Mouse (Mus musculus): Measurements from ENCODE around the gene Btg2. TPM values are rescaled to one million over a fixed set of nuclear protein-coding genes. Genes with fewer than 3 reads are reported as not detected.

Gene Btg2
- polyA plus RNA-seq, 1 experiment, result 11.9 TPM

- Histone ChIP-seq H3K4me3 (replicated peaks; ENCODE audit: insufficient read depth, low read depth, low read length) (no peak overlapping the region), H3K27ac (ENCODE audit: insufficient read depth, low read length) (no peak overlapping the region), H3K27me3 (ENCODE audit: control insufficient read depth, insufficient read depth, low read length) (no peaks in the 10 kb centered on the region), H3K4me1 (ENCODE audit: control insufficient read depth, insufficient read depth, low read length) (peaks cover 15% of the 10 kb centered on the region)
- TF ChIP-seq POLR2A (IDR thresholded peaks at IDR 0.05; ENCODE audit: borderline replicate concordance, insufficient read depth, low read length) (no peak), CTCF (IDR thresholded peaks at IDR 0.05; ENCODE audit: borderline replicate concordance, insufficient read depth, low read depth, low read length) (no peak)
- 82% methylated on average over 6 of the region's 6 CpGs for WGBS
- no peak for DNase-seq
Measured at GRCm38 (mm10) chr1:134058870-134059269, 20.1 kb downstream of the Btg2 start.

- H3K4me1 ChIP-seq (ENCODE audit: control insufficient read depth, insufficient read depth, low read length), result peaks cover 9% of the 10 kb centered on the region
- 85% methylated on average over 8 of the region's 8 CpGs for whole genome bisulfite sequencing
- H3K27me3 ChIP-seq (ENCODE audit: control insufficient read depth, insufficient read depth, low read length), result no peaks in the 10 kb centered on the region
- no peak for TF ChIP-seq POLR2A (IDR thresholded peaks at IDR 0.05; ENCODE audit: borderline replicate concordance, insufficient read depth, low read length)
- TF ChIP-seq CTCF (IDR thresholded peaks at IDR 0.05; ENCODE audit: borderline replicate concordance, insufficient read depth, low read depth, low read length), result no peak
- H3K27ac ChIP-seq (ENCODE audit: insufficient read depth, low read length), result no peak overlapping the region
- no peak overlapping the region for H3K4me3 ChIP-seq (replicated peaks; ENCODE audit: insufficient read depth, low read depth, low read length)
- no peak for DNase-seq
Measured at GRCm38 (mm10) chr1:134057736-134058135, 21.2 kb downstream of the Btg2 start.

GRCm38 (mm10) chr1:134056285-134056684 is 22.6 kb downstream of the Btg2 start:
- Histone ChIP-seq H3K4me1 (ENCODE audit: control insufficient read depth, insufficient read depth, low read length) (peaks cover 7% of the 10 kb centered on the region), H3K27ac (ENCODE audit: insufficient read depth, low read length) (no peak overlapping the region), H3K4me3 (replicated peaks; ENCODE audit: insufficient read depth, low read depth, low read length) (no peak overlapping the region), H3K27me3 (ENCODE audit: control insufficient read depth, insufficient read depth, low read length) (no peaks in the 10 kb centered on the region)
- no peak for DNase-seq
- TF ChIP-seq POLR2A (IDR thresholded peaks at IDR 0.05; ENCODE audit: borderline replicate concordance, insufficient read depth, low read length), result no peak
- TF ChIP-seq CTCF (IDR thresholded peaks at IDR 0.05; ENCODE audit: borderline replicate concordance, insufficient read depth, low read depth, low read length), result no peak
- 50% methylated on average over 4 of the region's 4 CpGs for WGBS

- no peak for TF ChIP-seq CTCF (IDR thresholded peaks at IDR 0.05; ENCODE audit: borderline replicate concordance, insufficient read depth, low read depth, low read length)
- no peak for TF ChIP-seq POLR2A (IDR thresholded peaks at IDR 0.05; ENCODE audit: borderline replicate concordance, insufficient read depth, low read length)
- no peak for DNase-seq
- Histone ChIP-seq H3K4me3 (replicated peaks; ENCODE audit: insufficient read depth, low read depth, low read length) (no peak overlapping the region), H3K4me1 (ENCODE audit: control insufficient read depth, insufficient read depth, low read length) (peaks cover 5% of the 10 kb centered on the region; the same call in 1 of the 2 replicates), H3K27me3 (ENCODE audit: control insufficient read depth, insufficient read depth, low read length) (no peaks in the 10 kb centered on the region), H3K27ac (ENCODE audit: insufficient read depth, low read length) (no peak overlapping the region)
- WGBS, result 69% methylated on average over 9 of the region's 9 CpGs
Measured at GRCm38 (mm10) chr1:134055666-134056245, 23.2 kb downstream of the Btg2 start.

GRCm38 (mm10) chr1:134055058-134055457 is 23.9 kb downstream of the Btg2 start:
- H3K27me3 ChIP-seq (ENCODE audit: control insufficient read depth, insufficient read depth, low read length), result no peaks in the 10 kb centered on the region
- H3K4me1 ChIP-seq (ENCODE audit: control insufficient read depth, insufficient read depth, low read length), result 0 out of 2 replicates have a peak, but pooled peaks cover 2% of the 10 kb centered on the region
- no peak overlapping the region for H3K27ac ChIP-seq (ENCODE audit: insufficient read depth, low read length)
- WGBS, result 90% methylated on average over 9 of the region's 9 CpGs
- TF ChIP-seq POLR2A (IDR thresholded peaks at IDR 0.05; ENCODE audit: borderline replicate concordance, insufficient read depth, low read length) (no peak), CTCF (IDR thresholded peaks at IDR 0.05; ENCODE audit: borderline replicate concordance, insufficient read depth, low read depth, low read length) (no peak)
- DNase-seq, result no peak
- H3K4me3 ChIP-seq (replicated peaks; ENCODE audit: insufficient read depth, low read depth, low read length), result no peak overlapping the region

- DNase-seq, result peak; percentile 74 to 84
- H3K27me3 ChIP-seq (ENCODE audit: control insufficient read depth, insufficient read depth, low read length), result no peaks in the 10 kb centered on the region
- no peaks in the 10 kb centered on the region for H3K4me1 ChIP-seq (ENCODE audit: control insufficient read depth, insufficient read depth, low read length)
- 3% methylated on average over 6 of the region's 6 CpGs for WGBS
- H3K27ac ChIP-seq (ENCODE audit: insufficient read depth, low read length), result no peak overlapping the region
- H3K4me3 ChIP-seq (replicated peaks; ENCODE audit: insufficient read depth, low read depth, low read length), result no peak overlapping the region
- TF ChIP-seq POLR2A (IDR thresholded peaks at IDR 0.05; ENCODE audit: borderline replicate concordance, insufficient read depth, low read length), result no peak
- peak; percentile 92 for TF ChIP-seq CTCF (IDR thresholded peaks at IDR 0.05; ENCODE audit: borderline replicate concordance, insufficient read depth, low read depth, low read length)
Measured at GRCm38 (mm10) chr1:134053207-134053606, 25.7 kb downstream of the Btg2 start.

- H3K4me3 ChIP-seq (replicated peaks; ENCODE audit: insufficient read depth, low read depth, low read length), result no peak overlapping the region
- 81% methylated on average over 6 of the region's 6 CpGs for WGBS
Measured at GRCm38 (mm10) chr1:134049542-134049941, 29.4 kb downstream of the Btg2 start.

GRCm38 (mm10) chr1:134048759-134049158 is 30.2 kb downstream of the Btg2 start:
- H3K27me3 ChIP-seq (ENCODE audit: control insufficient read depth, insufficient read depth, low read length), result no peaks in the 10 kb centered on the region
- H3K27ac ChIP-seq (ENCODE audit: insufficient read depth, low read length), result no peak overlapping the region
- no peaks in the 10 kb centered on the region for H3K4me1 ChIP-seq (ENCODE audit: control insufficient read depth, insufficient read depth, low read length)
- peak; percentile 77 to 81 for DNase-seq
- WGBS, result under 1% methylated on average over 5 of the region's 5 CpGs
- TF ChIP-seq POLR2A (IDR thresholded peaks at IDR 0.05; ENCODE audit: borderline replicate concordance, insufficient read depth, low read length) (no peak), CTCF (IDR thresholded peaks at IDR 0.05; ENCODE audit: borderline replicate concordance, insufficient read depth, low read depth, low read length) (peak; percentile 93)
- no peak overlapping the region for H3K4me3 ChIP-seq (replicated peaks; ENCODE audit: insufficient read depth, low read depth, low read length)

More at GRCm38 (mm10) chr1:134049542-134049941, 29.4 kb downstream of the Btg2 start:
- Histone ChIP-seq H3K27me3 (ENCODE audit: control insufficient read depth, insufficient read depth, low read length) (no peaks in the 10 kb centered on the region), H3K27ac (ENCODE audit: insufficient read depth, low read length) (no peak overlapping the region), H3K4me1 (ENCODE audit: control insufficient read depth, insufficient read depth, low read length) (no peaks in the 10 kb centered on the region)
- TF ChIP-seq CTCF (IDR thresholded peaks at IDR 0.05; ENCODE audit: borderline replicate concordance, insufficient read depth, low read depth, low read length), result no peak
- no peak for TF ChIP-seq POLR2A (IDR thresholded peaks at IDR 0.05; ENCODE audit: borderline replicate concordance, insufficient read depth, low read length)
- no peak for DNase-seq

All from cerebellum, adult 2 months (tissue).